Mouse (Mus musculus) layer of hippocampus, adult 2 months (tissue): Measurements from ENCODE around the gene Hist1h2bf. TPM values are rescaled to one million over a fixed set of nuclear protein-coding genes. Genes with fewer than 3 reads are reported as not detected.
A peak's percentile ranks its signal among the peaks of the same experiment; 100 is the strongest.
"Not testable (repeated sequence)": the region's sequence is repeated elsewhere in the genome, so short reads cannot be mapped to it uniquely, and the experiment has no call there.

Source experiments
- DNase-seq, 2 experiments: peaks; one replicate each; pipeline ENCODE4 v3.0.0; 2022; ENCODE audit warnings: low spot score in 2 of 2
- H3K27ac ChIP-seq: fragments of 200-600 bp; 2 replicates; pipeline ENCODE4 v1.8.1; 2022
- H3K4me3 ChIP-seq: fragments of 200-600 bp; 2 replicates; pipeline ENCODE4 v1.8.1; 2022; ENCODE audit warnings: mild to moderate bottlenecking
- CTCF ChIP-seq: fragments of 200-600 bp; conservative IDR thresholded peaks from 2 replicates; pipeline ENCODE4 v1.8.1; 2022; ENCODE audit warnings: antibody characterized with exemption, mild to moderate bottlenecking, moderate library complexity
- total RNA-seq, 2 experiments: library from RNA; stranded (reverse); gene quantifications; 2 replicates each; pipeline ENCODE4 v1.2.3; 2021

Hist1h2bf gene
- total RNA-seq, 2 experiments from 2014 or later, result 22.8 to 29.6 TPM

DNA sequence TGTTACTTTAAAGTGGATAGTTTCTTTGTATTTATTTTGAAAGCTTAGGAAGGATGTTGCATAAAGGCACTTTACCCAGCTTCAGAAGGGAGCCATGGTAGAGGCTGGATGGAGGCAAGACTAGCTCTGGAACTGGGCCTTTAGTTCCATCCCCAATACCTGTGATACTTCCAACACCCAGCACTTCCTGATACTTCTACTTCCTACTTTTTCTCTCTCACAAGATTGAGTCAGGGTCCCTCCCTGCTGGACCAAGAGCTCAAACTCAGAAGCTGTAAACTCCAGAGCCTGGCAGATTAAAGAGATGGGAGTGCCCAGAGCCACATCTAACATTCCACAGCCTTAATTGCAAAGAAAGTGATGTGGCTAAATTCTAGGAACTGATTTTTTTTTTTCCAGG lies 10.3 kb upstream of the Hist1h2bf start:
- no peak for DNase-seq
- no peak for TF ChIP-seq CTCF
- Histone ChIP-seq H3K27ac (peak overlapping the region; percentile 95), H3K4me3 (peak overlapping the region; percentile 64)

DNA sequence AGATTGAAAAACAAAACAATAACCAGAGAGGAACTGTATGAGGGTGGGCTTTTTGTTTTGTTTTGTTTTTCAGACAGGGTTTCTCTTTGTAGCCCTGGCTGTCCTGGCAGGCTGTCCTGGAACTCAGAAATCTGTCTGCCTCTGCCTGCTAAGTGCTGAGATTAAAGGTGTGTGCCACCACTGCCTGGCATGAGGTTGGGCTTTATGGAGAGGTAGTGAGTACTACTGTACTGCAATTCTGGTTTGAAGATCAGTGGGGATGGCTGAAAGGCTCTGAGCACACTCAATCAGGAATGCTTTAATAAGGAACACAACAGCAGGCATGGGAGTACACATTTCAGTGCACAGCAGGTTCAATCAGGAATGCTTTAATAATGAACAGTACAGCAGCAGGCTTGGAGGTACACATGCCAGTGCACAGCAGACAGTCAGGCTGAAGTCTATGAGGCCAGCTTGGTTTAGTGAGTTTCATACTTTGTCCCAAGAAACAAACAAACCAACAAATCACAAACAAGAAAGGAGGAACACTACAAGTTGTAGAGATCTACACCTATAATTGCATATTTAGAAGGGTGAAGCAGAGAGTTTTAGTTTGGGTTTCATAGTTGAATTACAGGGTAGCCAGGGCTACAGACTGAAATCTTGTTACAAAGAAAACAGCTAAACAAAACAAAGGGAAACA lies 9.5 kb upstream of the Hist1h2bf start:
- Histone ChIP-seq H3K27ac (peak overlapping the region; percentile 79), H3K4me3 (no peak overlapping the region; the same call in 1 of the 2 replicates)
- TF ChIP-seq CTCF, result no peak
- DNase-seq, result no peak

DNA sequence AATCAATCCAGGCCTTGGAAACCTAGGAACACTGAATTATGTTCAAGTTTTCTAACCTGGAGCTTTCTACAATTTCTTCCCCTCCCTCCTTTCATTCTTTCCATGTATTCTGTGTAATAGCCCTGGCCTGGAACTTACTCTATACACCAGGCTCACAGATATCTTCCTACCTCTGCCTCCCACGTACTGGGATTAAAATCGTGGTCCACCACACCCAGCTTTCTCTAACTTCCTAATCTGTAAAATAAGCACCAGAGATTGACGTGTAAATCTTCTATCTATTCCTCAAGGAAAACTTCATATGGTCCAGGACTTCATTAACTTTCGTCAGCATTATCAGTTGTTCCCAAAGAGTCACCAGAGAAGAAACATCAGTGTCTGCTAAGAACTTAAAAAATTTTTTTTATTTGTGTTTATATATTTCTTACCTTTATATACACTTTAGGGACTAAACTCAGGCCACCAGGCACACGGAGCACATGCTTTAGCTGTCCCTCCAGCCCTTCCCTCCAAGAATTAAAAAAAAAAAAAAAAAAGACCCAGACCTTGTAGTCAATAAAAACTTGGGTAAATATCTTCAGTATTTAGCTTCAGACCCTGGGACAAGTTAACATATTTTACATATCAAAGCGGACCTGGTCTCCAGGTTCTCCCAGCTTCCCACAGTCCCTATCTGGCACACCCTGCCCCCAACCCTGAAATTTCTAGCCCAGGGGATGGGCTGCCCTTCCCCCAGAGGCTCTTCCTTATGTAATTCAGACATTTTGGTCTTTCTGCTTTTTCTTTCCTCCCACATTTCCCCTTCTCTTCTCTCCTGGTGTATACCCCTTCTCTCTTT lies 8.4 kb upstream of the Hist1h2bf start:
- no peak for TF ChIP-seq CTCF
- Histone ChIP-seq H3K4me3 (peak overlapping the region; percentile 67), H3K27ac (peak overlapping the region; percentile 79)
- no peak for DNase-seq

DNA sequence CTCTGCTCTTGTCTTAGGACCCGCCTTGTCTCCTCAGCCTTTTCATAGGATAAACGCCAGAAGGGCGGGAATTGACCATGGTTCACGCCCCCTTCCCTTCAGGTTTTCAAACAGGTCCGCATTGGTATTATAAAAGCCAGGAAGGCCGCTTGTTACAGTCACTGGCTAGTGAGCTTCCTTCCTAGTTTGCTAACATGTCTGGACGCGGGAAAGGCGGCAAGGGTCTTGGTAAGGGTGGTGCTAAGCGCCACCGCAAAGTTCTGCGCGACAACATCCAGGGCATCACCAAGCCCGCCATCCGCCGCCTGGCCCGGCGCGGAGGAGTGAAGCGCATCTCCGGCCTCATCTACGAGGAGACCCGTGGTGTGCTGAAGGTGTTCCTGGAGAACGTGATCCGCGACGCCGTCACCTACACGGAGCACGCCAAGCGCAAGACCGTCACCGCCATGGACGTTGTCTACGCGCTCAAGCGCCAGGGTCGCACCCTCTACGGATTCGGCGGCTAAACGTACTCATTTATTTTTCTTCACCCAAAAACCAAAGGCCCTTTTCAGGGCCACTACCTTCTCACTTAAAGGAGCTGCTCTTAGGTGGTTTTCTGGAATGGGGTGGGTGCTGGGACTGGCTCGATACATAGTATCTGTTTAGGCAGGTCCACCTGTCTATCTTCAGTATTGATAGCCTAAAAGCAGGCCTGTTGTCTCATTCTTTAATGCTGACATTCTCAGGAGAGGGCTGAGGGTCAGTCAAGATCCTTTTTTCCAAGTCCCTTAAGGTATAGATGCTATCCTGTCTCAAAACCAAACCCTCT lies 7.6 kb upstream of the Hist1h2bf start, which contains the start of gene Hist1h4d:
Gene Hist1h4d (plus strand): TSS at position 191 of the 811 bp plus-strand sequence.
- DNase-seq, result peak; percentile 98 to 99
- Histone ChIP-seq H3K27ac (peak within 1 kb of the TSS; percentile 79), H3K4me3 (peak within 1 kb of the TSS; percentile 67)
- no peak for TF ChIP-seq CTCF

DNA sequence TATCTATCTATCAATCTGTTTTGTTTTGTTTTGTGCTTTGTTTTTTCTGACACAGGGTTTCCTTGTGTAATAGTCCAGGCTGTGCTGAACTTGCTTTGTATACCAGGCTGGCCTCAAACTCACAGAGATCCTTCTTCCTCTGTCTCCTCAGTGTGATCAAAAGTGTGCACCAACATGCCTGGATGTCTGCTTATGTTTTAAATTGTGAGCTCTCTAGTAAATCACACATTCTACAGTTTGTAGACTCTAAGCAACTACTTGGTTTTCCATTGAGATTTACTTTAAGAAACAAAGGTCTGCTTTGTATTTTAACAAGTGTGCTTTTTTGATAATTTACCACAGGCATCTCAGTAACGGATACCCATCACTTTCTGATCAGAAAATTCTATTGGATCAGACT lies 3.8 kb upstream of the Hist1h2bf start:
- H3K4me3 ChIP-seq, result no peak overlapping the region
- no peak overlapping the region for H3K27ac ChIP-seq
- DNase-seq, result no peak
- TF ChIP-seq CTCF, result no peak

DNA sequence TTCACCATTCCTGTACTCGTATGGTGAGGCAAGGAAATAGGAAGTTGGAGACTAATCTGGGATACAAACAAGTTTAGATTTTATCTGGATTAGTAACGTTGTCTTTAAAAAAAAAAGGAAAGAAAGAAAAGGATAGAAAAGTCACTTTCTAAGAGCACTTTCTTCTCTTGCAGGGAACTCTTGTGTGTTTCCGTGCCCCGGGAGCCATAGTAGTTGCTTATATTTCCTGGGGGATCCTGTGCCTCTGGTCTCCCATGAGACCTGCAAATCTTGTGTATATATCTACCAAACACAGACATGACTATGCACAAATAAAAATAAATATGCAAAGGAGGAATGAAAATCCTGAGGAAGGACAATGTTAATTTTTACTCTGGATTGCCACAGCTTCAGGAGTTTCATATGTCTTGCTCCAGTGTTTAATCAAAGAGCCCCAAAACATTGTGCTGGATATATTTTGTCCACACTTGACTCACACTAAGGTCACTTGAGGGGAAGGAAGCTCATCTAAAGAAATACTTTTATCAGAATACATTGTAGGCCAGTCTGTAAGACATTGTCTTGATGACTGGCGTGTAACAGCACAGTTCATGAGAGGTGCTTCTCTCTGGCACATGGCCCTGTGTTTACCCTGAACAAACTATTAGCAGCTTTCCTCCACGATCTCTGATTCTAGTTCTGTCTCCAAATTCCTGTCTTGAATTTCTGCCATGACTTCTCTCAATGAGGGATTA lies 3.1 kb upstream of the Hist1h2bf start:
- H3K27ac ChIP-seq, result no peak overlapping the region
- H3K4me3 ChIP-seq, result peak overlapping the region; percentile 61
- no peak for TF ChIP-seq CTCF
- no peak for DNase-seq

DNA sequence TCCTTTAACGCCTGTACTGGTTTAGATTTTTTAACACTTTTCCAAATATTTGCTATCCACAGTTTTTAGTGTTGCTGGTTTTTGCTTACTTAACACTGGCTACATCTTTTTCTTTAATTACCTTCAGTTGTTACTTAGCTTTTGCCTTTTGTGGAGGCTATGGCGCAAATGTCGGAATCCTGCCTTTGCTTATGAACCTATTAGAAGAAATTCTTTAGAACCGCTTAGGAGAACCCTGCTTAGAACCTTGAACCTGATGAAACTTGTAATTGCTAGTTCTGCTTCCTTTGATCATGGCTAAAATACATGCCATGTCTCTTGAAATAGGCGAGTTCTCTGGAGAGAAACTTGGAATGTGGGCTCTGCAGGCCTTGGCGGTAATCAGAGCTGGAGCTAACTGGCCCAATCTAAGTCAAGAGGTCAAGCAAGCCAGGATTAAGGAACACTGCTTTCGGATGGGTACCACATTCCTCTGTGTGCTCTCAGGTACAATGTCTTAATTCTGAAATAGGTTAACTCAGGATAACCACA lies 2.4 kb upstream of the Hist1h2bf start:
- peak overlapping the region; percentile 84 for H3K27ac ChIP-seq
- no peak for DNase-seq
- no peak for TF ChIP-seq CTCF
- peak overlapping the region; percentile 61 for H3K4me3 ChIP-seq

DNA sequence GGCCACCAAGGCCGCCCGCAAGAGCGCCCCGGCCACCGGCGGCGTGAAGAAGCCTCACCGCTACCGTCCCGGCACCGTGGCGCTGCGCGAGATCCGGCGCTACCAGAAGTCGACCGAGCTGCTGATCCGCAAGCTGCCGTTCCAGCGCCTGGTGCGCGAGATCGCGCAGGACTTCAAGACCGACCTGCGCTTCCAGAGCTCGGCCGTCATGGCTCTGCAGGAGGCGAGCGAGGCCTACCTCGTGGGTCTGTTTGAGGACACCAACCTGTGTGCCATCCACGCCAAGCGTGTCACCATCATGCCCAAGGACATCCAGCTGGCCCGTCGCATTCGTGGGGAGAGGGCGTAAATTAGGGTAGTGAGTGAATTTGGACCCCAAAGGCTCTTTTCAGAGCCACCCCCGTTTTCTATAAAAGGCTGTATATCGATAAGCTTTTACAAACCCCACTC lies 1.9 kb upstream of the Hist1h2bf start:
- Histone ChIP-seq H3K4me3 (peak overlapping the region; percentile 61), H3K27ac (peak overlapping the region; percentile 84)
- DNase-seq, result not testable (repeated sequence)

DNA sequence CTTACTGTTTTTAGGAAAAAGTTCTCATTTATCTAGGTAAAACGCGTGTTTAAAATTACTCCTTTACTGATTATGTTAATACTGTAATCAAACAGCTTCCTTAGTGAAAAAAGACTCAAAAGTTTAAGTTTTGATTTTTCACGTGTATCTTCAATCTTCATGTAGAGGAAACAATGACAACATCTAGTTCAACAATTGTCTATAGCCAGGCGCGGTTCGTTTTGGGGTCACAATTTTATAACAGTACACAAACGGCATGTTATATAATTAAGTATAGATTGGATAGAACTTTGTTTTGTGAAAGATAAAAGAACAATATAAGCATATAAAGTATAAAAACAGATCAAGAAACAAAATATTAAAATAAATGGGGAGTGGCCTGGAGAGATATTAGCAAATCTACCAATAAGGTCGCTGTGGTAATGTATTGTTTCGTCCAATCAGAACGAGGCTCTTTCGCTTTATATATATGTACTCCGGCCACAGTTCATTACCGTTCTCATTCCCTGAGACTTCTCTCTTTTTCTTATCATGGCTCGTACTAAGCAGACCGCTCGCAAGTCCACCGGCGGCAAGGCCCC lies 1.4 kb upstream of the Hist1h2bf start, which contains the start of gene Hist1h3d:
Gene Hist1h3d (plus strand): TSS at position 493 of the 581 bp plus-strand sequence.
- DNase-seq, result peak; percentile 65 to 85
- H3K4me3 ChIP-seq, result peak within 1 kb of the TSS; percentile 61
- no peak for TF ChIP-seq CTCF
- H3K27ac ChIP-seq, result peak within 1 kb of the TSS; percentile 84

DNA sequence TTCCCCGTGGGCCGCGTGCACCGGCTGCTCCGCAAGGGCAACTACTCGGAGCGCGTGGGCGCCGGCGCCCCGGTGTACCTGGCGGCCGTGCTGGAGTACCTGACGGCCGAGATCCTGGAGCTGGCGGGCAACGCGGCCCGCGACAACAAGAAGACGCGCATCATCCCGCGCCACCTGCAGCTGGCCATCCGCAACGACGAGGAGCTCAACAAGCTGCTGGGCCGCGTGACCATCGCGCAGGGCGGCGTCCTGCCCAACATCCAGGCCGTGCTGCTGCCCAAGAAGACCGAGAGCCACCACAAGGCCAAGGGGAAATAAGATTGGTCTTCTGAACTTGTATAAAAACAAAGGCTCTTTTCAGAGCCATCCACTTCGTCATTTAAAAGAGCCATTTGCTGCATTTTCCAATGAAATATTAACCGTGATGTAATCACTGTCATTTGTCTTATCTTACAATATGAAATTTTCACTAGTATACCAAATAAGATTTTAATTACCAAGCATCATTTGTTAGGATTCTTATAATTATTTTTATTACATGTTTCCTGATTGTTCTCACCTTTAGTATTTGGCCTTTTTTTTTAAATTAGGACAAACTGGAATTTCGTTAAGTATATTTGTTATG lies 662 bp upstream of the Hist1h2bf start:
- Histone ChIP-seq H3K27ac (peak overlapping the region; percentile 64), H3K4me3 (peak overlapping the region; percentile 73)
- DNase-seq, result not testable (repeated sequence)

DNA sequence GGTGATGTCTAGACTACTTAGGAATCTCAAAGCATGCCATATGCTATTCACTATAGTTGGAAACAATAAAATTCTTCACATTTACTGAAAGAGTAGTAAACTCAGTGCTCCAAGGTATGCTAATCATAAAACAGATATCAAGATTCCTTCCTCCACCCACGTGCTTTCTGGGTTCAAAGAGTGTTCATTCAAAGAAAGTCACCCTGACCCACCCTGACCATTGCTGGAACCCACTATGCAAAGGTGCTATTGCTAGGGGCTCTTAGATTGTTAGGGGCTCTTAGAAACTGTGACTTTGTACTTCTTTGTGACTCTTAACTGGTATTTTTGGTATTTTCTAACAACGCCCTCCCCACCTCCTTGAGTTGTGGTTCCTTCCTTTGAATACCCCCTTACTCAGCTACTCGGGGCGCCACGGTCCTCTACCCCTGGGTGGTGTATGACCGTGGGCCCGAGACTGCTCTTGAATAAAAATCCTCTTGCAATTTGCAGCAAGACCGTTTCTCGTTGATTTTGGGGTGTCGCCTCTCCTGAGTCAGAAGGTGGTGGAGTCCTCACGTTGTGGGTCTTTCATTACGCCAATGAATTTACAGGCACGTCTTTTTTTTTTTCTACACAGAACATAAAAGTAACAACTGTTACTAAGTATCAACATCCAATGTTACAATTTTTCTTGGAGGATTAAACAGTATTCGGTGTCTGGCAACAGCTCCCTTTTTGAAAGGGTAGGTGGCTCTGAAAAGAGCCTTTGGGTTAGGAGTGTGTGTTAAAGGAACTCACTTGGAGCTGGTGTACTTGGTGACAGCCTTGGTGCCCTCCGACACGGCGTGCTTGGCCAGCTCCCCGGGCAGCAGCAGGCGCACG lies 730 bp downstream of the Hist1h2bf start:
- Histone ChIP-seq H3K27ac (peak overlapping the region; percentile 95), H3K4me3 (peak overlapping the region; percentile 73)

More for the DNA sequence above, 730 bp downstream of the Hist1h2bf start:
- DNase-seq, result not testable (repeated sequence)
